Mouse (Mus musculus) heart, postnatal 0 days (tissue): ENCODE measurements around the gene Zfr2.

Experiments
- CTCF ChIP-seq: IDR thresholded peaks from 2 replicates; pipeline ENCODE4 v1.5.1; 2016; ENCODE audit warnings: antibody characterized with exemption, control low read depth, low read depth
- EP300 ChIP-seq: IDR thresholded peaks from 2 replicates; pipeline ENCODE4 v1.6.1; 2016; ENCODE audit warnings: antibody characterized with exemption, low read depth

DNA sequence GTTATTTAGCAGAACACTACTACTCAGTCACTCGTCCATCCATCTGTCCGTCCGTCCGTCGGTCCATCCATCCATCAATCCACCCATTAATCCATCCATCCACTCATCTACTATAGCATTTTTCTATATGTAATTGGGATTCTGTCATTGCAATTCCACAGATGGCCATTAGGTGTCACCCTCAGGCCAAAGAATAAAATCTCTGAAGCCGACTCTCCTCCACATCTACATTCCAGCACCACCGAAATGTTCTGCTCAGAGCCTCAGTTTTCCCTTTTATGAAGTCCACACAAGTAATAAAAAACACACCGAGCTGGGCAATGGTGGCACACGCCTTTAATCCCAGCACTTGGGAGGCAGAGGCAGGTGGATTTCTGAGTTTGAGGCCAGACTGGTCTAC, 34.7 kb upstream of the Zfr2 start:
- TF ChIP-seq CTCF, result peak; percentile 77
- no peak for TF ChIP-seq EP300
